Mouse (Mus musculus): Measurements from ENCODE around the gene Nedd9. TPM values are rescaled to one million over a fixed set of nuclear protein-coding genes. Genes with fewer than 3 reads are reported as not detected.
A peak's percentile ranks its signal among the peaks of the same experiment; 100 is the strongest.

Gene Nedd9
- polyA plus RNA-seq, 1 experiment: 26.5 TPM

GRCm38 (mm10) chr13:41358009-41358408 lies 129.2 kb downstream of the Nedd9 start:
- TF ChIP-seq POLR2A (IDR thresholded peaks at IDR 0.05; ENCODE audit: borderline replicate concordance, control insufficient read depth, low read depth, low read length): no peak
- no peak for TF ChIP-seq CTCF (IDR thresholded peaks at IDR 0.05; ENCODE audit: control insufficient read depth, insufficient read depth, low read length)

GRCm38 (mm10) chr13:41357586-41357985 lies 129.6 kb downstream of the Nedd9 start:
- no peak overlapping the region for H3K4me3 ChIP-seq (replicated peaks; ENCODE audit: control insufficient read depth, low read depth, low read length)
- TF ChIP-seq POLR2A (IDR thresholded peaks at IDR 0.05; ENCODE audit: borderline replicate concordance, control insufficient read depth, low read depth, low read length) (no peak), CTCF (IDR thresholded peaks at IDR 0.05; ENCODE audit: control insufficient read depth, insufficient read depth, low read length) (no peak)
- 42% methylated on average over 3 of the region's 3 CpGs for WGBS
- no peaks in the 10 kb centered on the region; the same call in 1 of the 2 replicates for H3K4me1 ChIP-seq (ENCODE audit: control insufficient read depth, insufficient read depth, low read length)
- H3K27ac ChIP-seq (ENCODE audit: control insufficient read depth, insufficient read depth, low read depth, low read length, poor library complexity): no peak overlapping the region

More at GRCm38 (mm10) chr13:41358009-41358408, 129.2 kb downstream of the Nedd9 start:
- Histone ChIP-seq H3K4me3 (replicated peaks; ENCODE audit: control insufficient read depth, low read depth, low read length) (peak overlapping the region; percentile 12), H3K27ac (ENCODE audit: control insufficient read depth, insufficient read depth, low read depth, low read length, poor library complexity) (no peak overlapping the region), H3K4me1 (ENCODE audit: control insufficient read depth, insufficient read depth, low read length) (no peaks in the 10 kb centered on the region; the same call in 1 of the 2 replicates)
- WGBS: 23% methylated on average over 10 of the region's 10 CpGs

- no peak overlapping the region for H3K4me3 ChIP-seq (replicated peaks; ENCODE audit: control insufficient read depth, low read depth, low read length)
- TF ChIP-seq CTCF (IDR thresholded peaks at IDR 0.05; ENCODE audit: control insufficient read depth, insufficient read depth, low read length): no peak
- TF ChIP-seq POLR2A (IDR thresholded peaks at IDR 0.05; ENCODE audit: borderline replicate concordance, control insufficient read depth, low read depth, low read length): no peak
- no peaks in the 10 kb centered on the region; the same call in 1 of the 2 replicates for H3K4me1 ChIP-seq (ENCODE audit: control insufficient read depth, insufficient read depth, low read length)
- H3K27ac ChIP-seq (ENCODE audit: control insufficient read depth, insufficient read depth, low read depth, low read length, poor library complexity): no peak overlapping the region
- 76% methylated on average over 4 of the region's 4 CpGs for WGBS
Observed at GRCm38 (mm10) chr13:41357161-41357560, 130.0 kb downstream of the Nedd9 start.

GRCm38 (mm10) chr13:41355552-41355951 lies 131.6 kb downstream of the Nedd9 start:
- no peak for TF ChIP-seq POLR2A (IDR thresholded peaks at IDR 0.05; ENCODE audit: borderline replicate concordance, control insufficient read depth, low read depth, low read length)
- no peak for TF ChIP-seq CTCF (IDR thresholded peaks at IDR 0.05; ENCODE audit: control insufficient read depth, insufficient read depth, low read length)
- Histone ChIP-seq H3K4me1 (ENCODE audit: control insufficient read depth, insufficient read depth, low read length) (no peaks in the 10 kb centered on the region; the same call in 1 of the 2 replicates), H3K27ac (ENCODE audit: control insufficient read depth, insufficient read depth, low read depth, low read length, poor library complexity) (no peak overlapping the region), H3K4me3 (replicated peaks; ENCODE audit: control insufficient read depth, low read depth, low read length) (no peak overlapping the region)
- 19% methylated on average over 2 of the region's 2 CpGs for WGBS

GRCm38 (mm10) chr13:41354591-41354990 lies 132.6 kb downstream of the Nedd9 start:
- TF ChIP-seq CTCF (IDR thresholded peaks at IDR 0.05; ENCODE audit: control insufficient read depth, insufficient read depth, low read length) (no peak), POLR2A (IDR thresholded peaks at IDR 0.05; ENCODE audit: borderline replicate concordance, control insufficient read depth, low read depth, low read length) (no peak)
- Histone ChIP-seq H3K27ac (ENCODE audit: control insufficient read depth, insufficient read depth, low read depth, low read length, poor library complexity) (no peak overlapping the region), H3K4me3 (replicated peaks; ENCODE audit: control insufficient read depth, low read depth, low read length) (no peak overlapping the region), H3K4me1 (ENCODE audit: control insufficient read depth, insufficient read depth, low read length) (no peaks in the 10 kb centered on the region; the same call in 1 of the 2 replicates)
- 82% methylated on average over 6 of the region's 6 CpGs for whole genome bisulfite sequencing

GRCm38 (mm10) chr13:41353676-41354075 lies 133.5 kb downstream of the Nedd9 start:
- 67% methylated on average over 3 of the region's 3 CpGs for WGBS
- TF ChIP-seq CTCF (IDR thresholded peaks at IDR 0.05; ENCODE audit: control insufficient read depth, insufficient read depth, low read length) (no peak), POLR2A (IDR thresholded peaks at IDR 0.05; ENCODE audit: borderline replicate concordance, control insufficient read depth, low read depth, low read length) (no peak)
- H3K27ac ChIP-seq (ENCODE audit: control insufficient read depth, insufficient read depth, low read depth, low read length, poor library complexity): no peak overlapping the region
- no peak overlapping the region for H3K4me3 ChIP-seq (replicated peaks; ENCODE audit: control insufficient read depth, low read depth, low read length)
- no peaks in the 10 kb centered on the region; the same call in 1 of the 2 replicates for H3K4me1 ChIP-seq (ENCODE audit: control insufficient read depth, insufficient read depth, low read length)

- WGBS: 84% methylated on average over 5 of the region's 5 CpGs
Observed at GRCm38 (mm10) chr13:41352352-41352751, 134.8 kb downstream of the Nedd9 start.

GRCm38 (mm10) chr13:41350589-41350988 lies 136.6 kb downstream of the Nedd9 start:
- H3K4me3 ChIP-seq (replicated peaks; ENCODE audit: control insufficient read depth, low read depth, low read length): no peak overlapping the region
- H3K27ac ChIP-seq (ENCODE audit: control insufficient read depth, insufficient read depth, low read depth, low read length, poor library complexity): no peak overlapping the region
- WGBS: 83% methylated on average over 3 of the region's 3 CpGs
- no peaks in the 10 kb centered on the region; the same call in 1 of the 2 replicates for H3K4me1 ChIP-seq (ENCODE audit: control insufficient read depth, insufficient read depth, low read length)
- TF ChIP-seq POLR2A (IDR thresholded peaks at IDR 0.05; ENCODE audit: borderline replicate concordance, control insufficient read depth, low read depth, low read length): no peak
- TF ChIP-seq CTCF (IDR thresholded peaks at IDR 0.05; ENCODE audit: control insufficient read depth, insufficient read depth, low read length): no peak

More at GRCm38 (mm10) chr13:41352352-41352751, 134.8 kb downstream of the Nedd9 start:
- Histone ChIP-seq H3K4me1 (ENCODE audit: control insufficient read depth, insufficient read depth, low read length) (no peaks in the 10 kb centered on the region; the same call in 1 of the 2 replicates), H3K27ac (ENCODE audit: control insufficient read depth, insufficient read depth, low read depth, low read length, poor library complexity) (no peak overlapping the region), H3K4me3 (replicated peaks; ENCODE audit: control insufficient read depth, low read depth, low read length) (no peak overlapping the region)
- no peak for TF ChIP-seq POLR2A (IDR thresholded peaks at IDR 0.05; ENCODE audit: borderline replicate concordance, control insufficient read depth, low read depth, low read length)
- TF ChIP-seq CTCF (IDR thresholded peaks at IDR 0.05; ENCODE audit: control insufficient read depth, insufficient read depth, low read length): no peak

- 71% methylated on average over 4 of the region's 4 CpGs for WGBS
- Histone ChIP-seq H3K4me1 (ENCODE audit: control insufficient read depth, insufficient read depth, low read length) (no peaks in the 10 kb centered on the region; the same call in 1 of the 2 replicates), H3K27ac (ENCODE audit: control insufficient read depth, insufficient read depth, low read depth, low read length, poor library complexity) (no peak overlapping the region), H3K4me3 (replicated peaks; ENCODE audit: control insufficient read depth, low read depth, low read length) (no peak overlapping the region)
- no peak for TF ChIP-seq CTCF (IDR thresholded peaks at IDR 0.05; ENCODE audit: control insufficient read depth, insufficient read depth, low read length)
Observed at GRCm38 (mm10) chr13:41349770-41350169, 137.4 kb downstream of the Nedd9 start.

Measured in bone marrow, adult 2 months (tissue).